Mouse (Mus musculus) C2C12 (cell line): ENCODE results near the gene Fam181b. TPM values are rescaled to one million over a fixed set of nuclear protein-coding genes. Genes with fewer than 3 reads are reported as not detected.

ENCODE experiments used
- H3K27me3 ChIP-seq: one replicate; pipeline ENCODE4 v1.6.1; 2011; ENCODE audit not compliant: control insufficient read depth, insufficient read depth, insufficient read length
- H3K36me3 ChIP-seq: one replicate; pipeline ENCODE4 v1.6.1; 2011; ENCODE audit not compliant: control insufficient read depth, insufficient read depth
- H3K4me3 ChIP-seq: one replicate; pipeline ENCODE4 v1.5.1; 2011; ENCODE audit warnings: mild to moderate bottlenecking, control low read depth; ENCODE audit not compliant: poor library complexity, insufficient read depth, severe bottlenecking
- H3K79me2 ChIP-seq: one replicate; pipeline ENCODE4 v1.6.1; 2011; ENCODE audit not compliant: control insufficient read depth, insufficient read depth
- H3K79me3 ChIP-seq: one replicate; pipeline ENCODE4 v1.6.1; 2011; ENCODE audit warnings: low read depth, control low read depth
- H3ac ChIP-seq: one replicate; pipeline ENCODE3; 2011; ENCODE audit warnings: low read depth; ENCODE audit not compliant: control insufficient read depth, insufficient read length
- CEBPB ChIP-seq: IDR thresholded peaks from one replicate; pipeline ENCODE4 v1.6.1; 2011; ENCODE audit warnings: low read depth, mild to moderate bottlenecking, control low read depth, moderate library complexity
- CTCF ChIP-seq: IDR thresholded peaks from one replicate; pipeline ENCODE4 v1.5.1; 2011; ENCODE audit not compliant: control insufficient read depth, insufficient read depth, insufficient read length
- FOSL1 ChIP-seq: IDR thresholded peaks from one replicate; pipeline ENCODE4 v1.8.0; 2011; ENCODE audit warnings: mild to moderate bottlenecking, low read length; ENCODE audit not compliant: poor library complexity, insufficient read depth, severe bottlenecking
- MAX ChIP-seq: IDR thresholded peaks from one replicate; pipeline ENCODE4 v1.6.1; 2011; ENCODE audit warnings: mild to moderate bottlenecking, control low read depth
- MYOD1 ChIP-seq: IDR thresholded peaks from one replicate; pipeline ENCODE4 v1.6.1; 2011; ENCODE audit warnings: low read depth; ENCODE audit not compliant: control insufficient read depth, insufficient read length
- MYOG ChIP-seq: IDR thresholded peaks from one replicate; pipeline ENCODE4 v1.6.1; 2011; ENCODE audit not compliant: control insufficient read depth, insufficient read length; ENCODE audit errors: extremely low read depth
- USF1 ChIP-seq: IDR thresholded peaks from one replicate; pipeline ENCODE4 v1.6.1; 2011; ENCODE audit warnings: low read depth, mild to moderate bottlenecking, control low read depth, moderate library complexity
- polyA plus RNA-seq: library from polyadenylated mRNA; unstranded; fragments of >200 nt; fragmentation: generic; extraction: Trizol; gene quantifications from one replicate; pipeline ENCODE4 v1.2.1, GENCODE M21; 2012; ENCODE audit warnings: missing spikeins

Fam181b gene
- polyA plus RNA-seq, 1 experiment, result 0.66 TPM

- H3K79me3 ChIP-seq, result no peaks in the 10 kb centered on the region
- TF ChIP-seq MYOG (no peak), MYOD1 (no peak)
Measured at GRCm38 (mm10) chr7:93110370-93110965, 30.8 kb downstream of the Fam181b start.

DNA sequence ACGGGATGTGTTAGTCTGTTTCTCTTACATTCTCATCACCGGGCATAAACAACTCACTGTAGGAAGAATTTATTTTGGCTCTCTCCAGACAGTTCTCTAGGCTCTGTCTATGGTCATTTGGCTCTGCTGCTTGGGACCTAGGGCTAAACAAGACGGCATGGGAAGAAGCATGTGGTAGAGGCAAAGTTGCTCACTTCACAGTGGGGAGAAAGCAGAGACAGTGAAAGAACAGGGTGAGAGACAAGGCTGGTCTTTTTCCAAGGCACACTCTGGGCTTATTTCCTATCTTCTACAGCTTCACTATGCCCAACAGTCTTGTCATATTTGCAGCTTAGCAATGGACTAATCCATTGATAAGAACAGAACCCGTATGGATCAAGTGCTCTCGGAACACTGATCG, 31.4 kb downstream of the Fam181b start:
- no peaks in the 10 kb centered on the region for H3K79me2 ChIP-seq
- H3K36me3 ChIP-seq, result no peaks in the 10 kb centered on the region
- H3K79me3 ChIP-seq, result no peaks in the 10 kb centered on the region
- TF ChIP-seq CTCF, result no peak
- TF ChIP-seq MYOG, result no peak
- no peak for TF ChIP-seq USF1
- no peak for TF ChIP-seq FOSL1
- no peak for TF ChIP-seq CEBPB
- no peak for TF ChIP-seq MYOD1
- TF ChIP-seq MAX, result no peak
- no peak overlapping the region for H3ac ChIP-seq
- H3K4me3 ChIP-seq, result no peak overlapping the region
- no peaks in the 10 kb centered on the region for H3K27me3 ChIP-seq

More at GRCm38 (mm10) chr7:93110370-93110965, 30.8 kb downstream of the Fam181b start:
- no peak overlapping the region for H3ac ChIP-seq
- no peaks in the 10 kb centered on the region for H3K36me3 ChIP-seq
- H3K79me2 ChIP-seq, result no peaks in the 10 kb centered on the region
- H3K4me3 ChIP-seq, result no peak overlapping the region
- no peaks in the 10 kb centered on the region for H3K27me3 ChIP-seq

DNA sequence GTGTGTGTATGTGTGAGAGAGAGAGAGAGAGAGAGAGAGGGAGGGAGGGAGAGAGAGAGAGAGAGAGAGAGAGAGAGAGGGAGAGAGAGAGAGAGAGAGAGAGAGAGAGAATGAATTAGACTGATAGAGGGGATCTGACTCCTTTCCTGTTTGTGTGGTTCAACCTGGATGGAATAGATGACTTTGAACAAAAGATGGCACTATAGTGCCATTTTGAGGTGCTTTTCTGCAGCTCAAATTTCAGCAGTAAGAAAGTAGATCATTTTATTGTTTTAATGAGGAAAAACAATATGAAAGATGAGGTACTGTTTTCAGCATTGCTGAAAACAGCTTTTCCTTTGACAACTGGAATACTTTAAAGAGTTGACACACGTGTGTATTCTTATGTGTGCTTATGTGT, 37.9 kb downstream of the Fam181b start:
- H3K4me3 ChIP-seq, result no peak overlapping the region
- no peaks in the 10 kb centered on the region for H3K36me3 ChIP-seq
- H3ac ChIP-seq, result no peak overlapping the region
- H3K79me2 ChIP-seq, result no peaks in the 10 kb centered on the region
- H3K79me3 ChIP-seq, result no peaks in the 10 kb centered on the region
- no peaks in the 10 kb centered on the region for H3K27me3 ChIP-seq
- TF ChIP-seq FOSL1 (no peak), MAX (no peak), CEBPB (no peak)

GRCm38 (mm10) chr7:93123936-93124335, 44.3 kb downstream of the Fam181b start:
- no peaks in the 10 kb centered on the region for H3K36me3 ChIP-seq
- H3ac ChIP-seq, result no peak overlapping the region
- TF ChIP-seq USF1 (no peak), MYOD1 (no peak), FOSL1 (no peak), CEBPB (no peak), MYOG (no peak), CTCF (no peak), MAX (no peak)
- H3K79me2 ChIP-seq, result no peaks in the 10 kb centered on the region
- no peaks in the 10 kb centered on the region for H3K27me3 ChIP-seq
- H3K79me3 ChIP-seq, result no peaks in the 10 kb centered on the region
- H3K4me3 ChIP-seq, result no peak overlapping the region

Other genes with a start within 250 kb of the Fam181b start
- 4.6 TPM for gene Ddias, start 205.6 kb upstream of the Fam181b start, polyA plus RNA-seq
- 17.7 TPM for gene Prcp, start 205.4 kb upstream of the Fam181b start, polyA plus RNA-seq